Mouse (Mus musculus) monocyte, adult 2 months (primary cell): Measurements from ENCODE around the gene Timm9.
"Not testable (repeated sequence)": the region's sequence is repeated elsewhere in the genome, so short reads cannot be mapped to it uniquely, and the experiment has no call there.

Experiments used
- DNase-seq, 2 experiments: peaks; one replicate each; pipeline ENCODE4 v3.0.0; 2022; ENCODE audit warnings: low spot score in 2 of 2, low read depth in 1 of 2

Gene Timm9

GRCm38 (mm10) chr12:71107216-71107771 is 29.2 kb downstream of the Timm9 start:
- no peak for DNase-seq

- not testable (repeated sequence) for DNase-seq
Measured at GRCm38 (mm10) chr12:71104275-71104674, 32.2 kb downstream of the Timm9 start.

GRCm38 (mm10) chr12:71086331-71086730 is 50.2 kb downstream of the Timm9 start:
- DNase-seq = no peak
